Mouse (Mus musculus) frontal cortex, adult 2 months (tissue): Measurements from ENCODE around the gene Sytl2. TPM values are rescaled to one million over a fixed set of nuclear protein-coding genes. Genes with fewer than 3 reads are reported as not detected.

ENCODE experiments used
- DNase-seq, 2 experiments: peaks; one replicate each; pipeline ENCODE4 v3.0.0; 2022; ENCODE audit warnings: low spot score in 1 of 2; ENCODE audit errors: extremely low spot score in 1 of 2
- polyA plus RNA-seq: library from polyadenylated mRNA; depleted of rRNA; stranded (reverse); fragments of >200 nt; gene quantifications from 2 replicates; pipeline ENCODE4 v1.2.3, GENCODE M21; 2012; rRNA removed

Sytl2 gene
- 62.9 and 63.6 TPM in 2 replicates for polyA plus RNA-seq

DNA sequence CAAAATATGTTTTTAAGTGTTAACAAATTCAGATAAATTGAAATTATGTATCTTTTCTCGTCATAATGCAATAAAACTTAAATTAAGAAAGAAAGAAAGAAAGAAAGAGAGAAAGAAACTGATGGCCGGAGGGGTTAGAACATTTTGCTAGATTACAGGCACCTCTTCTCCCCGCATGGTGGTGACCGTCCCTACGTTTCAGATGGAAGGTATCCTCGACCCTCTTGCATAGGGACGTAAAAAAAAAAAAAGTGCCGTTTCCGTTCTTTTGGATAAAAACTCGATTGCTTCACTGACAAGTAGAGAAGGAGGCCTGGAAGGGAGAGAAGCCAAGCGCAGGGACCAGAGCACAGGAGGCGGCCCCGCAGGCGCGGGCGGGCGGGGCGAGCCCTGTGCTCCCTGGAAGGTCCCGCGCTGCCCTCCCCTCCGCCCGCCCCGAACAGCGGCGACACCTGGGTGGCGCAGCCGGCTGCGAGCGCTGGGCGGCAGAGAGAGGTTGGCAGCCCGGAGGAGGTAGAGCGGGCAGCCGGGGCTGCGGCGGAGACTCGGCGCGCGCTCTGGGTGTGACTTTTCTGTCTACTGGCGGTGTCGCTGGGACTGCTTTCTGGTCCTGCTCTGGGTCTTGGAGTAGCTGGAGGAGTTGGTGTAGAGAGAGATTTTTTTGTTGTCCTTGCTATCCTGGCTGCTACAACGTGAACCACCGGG is at the start of gene Sytl2:
Gene Sytl2 (plus strand): TSS at position 311 of the 705 bp plus-strand sequence.
- DNase-seq, result peak in 1 of 2 experiments; percentile 15

- DNase-seq, result peak in 1 of 2 experiments; percentile 26
Measured at GRCm38 (mm10) chr7:90252946-90253345, 49.1 kb upstream of the Sytl2 start.

DNA sequence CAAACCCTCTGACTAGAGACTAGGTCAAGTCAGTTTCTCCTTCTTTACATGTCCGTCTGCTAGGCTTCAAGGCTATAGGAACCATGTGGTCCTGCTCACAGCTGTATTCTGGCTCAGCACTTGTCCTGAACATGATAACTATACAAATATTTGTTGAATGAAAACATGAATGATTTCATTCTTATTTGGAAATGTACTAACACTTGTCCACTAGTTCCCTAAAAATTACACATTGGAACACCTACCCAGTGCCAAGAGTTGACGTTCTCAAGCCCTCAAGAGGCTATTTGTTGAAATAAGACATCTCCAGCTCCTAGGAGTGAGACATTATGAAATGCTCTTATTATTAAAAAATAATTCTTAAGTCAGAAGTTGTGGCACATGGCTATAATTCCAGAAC is 43.4 kb upstream of the Sytl2 start:
- DNase-seq, result no peak

GRCm38 (mm10) chr7:90259899-90260298 is 42.2 kb upstream of the Sytl2 start:
- no peak for DNase-seq

DNA sequence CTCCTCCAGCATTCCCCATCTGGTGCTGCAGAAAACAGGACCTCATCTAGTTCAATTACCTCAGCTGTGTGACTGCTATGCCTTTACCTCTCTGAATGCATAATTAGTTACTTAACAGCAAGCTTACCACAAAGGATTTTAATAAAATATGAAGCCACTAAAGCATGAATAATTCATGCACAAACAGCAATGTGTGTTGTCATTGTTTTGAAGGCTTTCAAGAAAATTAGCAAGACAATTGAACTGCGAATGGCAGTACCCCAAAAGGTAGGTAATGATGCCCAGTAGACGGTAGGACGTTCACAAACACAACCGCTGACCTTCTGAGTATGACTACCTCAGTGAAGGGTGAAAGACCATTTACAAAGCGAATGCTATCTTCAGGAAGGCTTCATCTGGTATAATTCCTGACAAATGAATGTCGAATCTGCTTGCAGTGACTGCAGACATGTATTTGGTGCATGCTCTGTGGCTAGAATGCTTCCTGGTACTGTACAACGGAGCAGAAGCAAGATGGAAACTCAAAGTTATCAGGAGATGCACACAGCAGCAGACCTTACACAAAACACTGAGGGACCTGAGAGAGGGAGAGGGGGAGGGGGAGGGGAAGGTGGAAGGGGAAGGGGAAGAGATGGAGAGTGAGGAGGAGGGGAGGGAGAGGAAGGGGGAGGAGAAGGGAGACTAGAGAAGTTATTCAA is 40.0 kb upstream of the Sytl2 start:
- no peak for DNase-seq

- DNase-seq, result peak; percentile 51 to 87
Measured at GRCm38 (mm10) chr7:90265289-90265970, 36.6 kb upstream of the Sytl2 start, which contains the start of gene Ccdc83. Gene Ccdc83, minus strand, starts transcription at chr7:90265777.

GRCm38 (mm10) chr7:90270141-90270540 is 31.9 kb upstream of the Sytl2 start:
- no peak for DNase-seq

DNA sequence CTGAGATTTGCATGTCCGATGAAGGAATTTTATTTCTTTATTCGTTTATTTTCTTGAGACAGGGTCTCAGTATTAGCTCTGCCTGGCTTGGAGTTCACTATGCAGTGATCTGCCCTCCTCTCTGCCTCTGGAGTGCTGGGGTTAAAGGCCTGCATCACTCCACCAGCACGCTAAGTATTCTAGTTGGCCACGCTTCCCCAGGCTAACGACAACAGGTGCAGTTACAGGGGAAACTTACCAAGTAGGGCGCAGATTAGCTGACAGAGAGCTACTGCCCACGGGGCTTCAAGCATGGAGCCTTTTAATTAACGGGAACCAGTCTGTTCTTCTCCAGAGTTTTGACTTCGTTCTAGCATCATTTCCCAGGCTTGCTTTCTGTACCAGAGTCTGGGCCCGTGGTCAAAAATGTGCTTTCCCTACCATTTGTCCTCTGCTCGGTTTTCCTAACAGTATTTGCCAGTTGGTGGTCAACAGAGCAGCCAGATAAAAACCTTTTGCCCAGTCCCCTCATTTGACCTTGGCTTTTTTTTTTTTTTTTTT is 27.4 kb upstream of the Sytl2 start:
- DNase-seq, result no peak

DNA sequence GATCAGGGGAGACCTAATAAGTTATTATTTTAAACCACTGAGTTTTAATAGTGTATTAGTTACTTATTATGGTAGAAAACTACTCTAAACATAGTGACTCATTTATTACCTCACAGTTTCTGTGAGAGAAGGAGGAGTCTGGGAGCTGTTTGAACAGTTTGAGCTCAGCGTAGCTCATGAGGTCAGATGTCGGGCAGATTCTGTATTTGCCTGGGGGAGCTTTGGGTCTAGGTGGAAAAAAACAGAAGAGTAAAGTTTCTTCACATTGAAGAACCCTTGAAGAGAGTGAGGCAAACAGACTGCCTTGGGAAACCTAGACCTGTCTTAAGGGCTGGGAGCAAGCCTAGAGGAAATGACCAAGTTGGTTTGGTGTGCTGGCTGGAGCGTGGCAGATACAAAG is 24.8 kb upstream of the Sytl2 start:
- no peak for DNase-seq

DNA sequence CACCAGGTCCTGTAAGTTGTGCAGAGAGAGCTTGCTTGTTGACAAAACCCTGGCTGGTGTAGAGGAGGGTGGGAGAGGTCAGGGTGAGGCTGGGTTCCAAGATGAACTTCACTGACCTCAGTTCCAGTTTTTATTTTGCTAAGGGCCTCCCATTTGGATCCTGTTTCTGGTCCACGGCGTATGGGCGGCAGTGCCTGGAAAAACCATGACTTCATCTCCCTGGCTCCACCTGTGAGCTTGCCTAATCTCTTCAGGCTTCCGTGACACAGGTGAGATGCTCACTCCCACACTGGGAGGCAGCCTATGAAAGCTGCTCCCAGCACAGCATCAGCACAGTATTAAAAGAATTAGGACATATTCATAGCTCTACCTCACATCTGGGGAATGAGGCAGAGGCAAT is 24.3 kb upstream of the Sytl2 start:
- DNase-seq, result no peak

DNA sequence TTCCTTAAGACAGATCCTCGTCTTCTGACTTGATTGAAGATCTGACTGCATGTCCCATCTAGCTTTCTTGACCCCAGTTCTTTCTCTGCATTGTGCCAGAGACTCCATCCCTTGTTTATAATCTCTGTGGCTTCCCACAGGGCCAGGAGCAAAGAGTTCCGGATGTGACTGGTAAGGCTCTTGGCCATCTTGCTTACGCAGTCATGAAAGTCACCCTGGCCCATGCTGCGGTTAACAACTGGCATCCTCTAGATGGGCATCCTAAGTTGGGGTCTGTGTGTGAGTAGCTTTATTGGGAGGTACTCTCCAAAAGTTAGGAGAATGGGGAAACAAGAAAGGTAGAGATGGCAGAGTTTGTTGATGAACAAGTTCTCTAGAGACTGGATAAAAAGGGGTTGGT is 22.9 kb upstream of the Sytl2 start:
- no peak for DNase-seq

DNA sequence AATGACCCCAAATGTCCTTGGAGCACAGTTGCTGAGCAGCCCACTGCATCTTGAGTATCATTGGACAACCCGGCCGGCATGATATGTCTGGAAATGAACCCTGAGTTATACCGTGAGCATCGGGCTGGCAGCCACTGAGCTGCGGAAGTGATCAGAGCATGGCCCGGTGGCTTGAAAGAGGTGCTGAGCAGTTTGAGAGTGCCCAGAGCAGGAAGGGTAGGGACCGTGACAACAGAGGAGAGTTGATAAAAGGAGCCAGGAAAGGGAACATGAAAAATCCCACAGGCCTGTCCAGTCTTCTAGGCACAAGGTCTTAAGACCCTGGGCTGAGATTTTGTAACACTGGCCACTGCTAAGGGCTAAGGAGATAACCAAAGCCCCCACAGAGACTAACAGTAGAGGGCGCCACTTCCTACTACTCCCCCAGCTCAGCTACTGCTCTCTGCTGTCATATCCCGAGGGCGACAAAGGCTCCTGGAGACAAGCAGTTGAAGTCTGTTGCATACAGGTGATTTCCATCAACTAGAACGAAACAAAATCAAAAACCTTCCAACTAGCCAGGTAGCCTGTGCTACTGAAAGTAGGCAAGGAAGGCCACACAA is 21.7 kb upstream of the Sytl2 start:
- peak in 1 of 2 experiments; percentile 54 for DNase-seq

DNA sequence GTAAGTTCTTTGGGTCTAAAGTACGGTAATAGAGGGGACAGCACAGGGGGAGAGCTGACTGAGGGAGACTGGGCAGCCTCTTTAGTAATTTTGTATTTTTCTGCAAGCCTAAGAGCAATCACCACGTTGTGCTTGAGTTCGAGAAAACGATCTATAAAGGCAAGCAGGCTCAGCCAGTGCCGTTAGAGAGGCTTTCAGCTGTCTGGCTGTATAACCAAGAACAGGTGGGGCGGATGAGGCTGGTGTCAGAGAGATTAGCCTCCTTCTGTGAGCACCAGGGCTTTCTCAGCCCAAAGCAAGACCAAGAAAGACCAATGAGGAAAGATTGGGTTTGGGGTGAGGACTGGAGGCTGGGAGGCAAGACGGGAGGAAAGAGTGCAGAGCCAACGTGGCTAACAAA is 21.2 kb upstream of the Sytl2 start:
- DNase-seq, result no peak

DNA sequence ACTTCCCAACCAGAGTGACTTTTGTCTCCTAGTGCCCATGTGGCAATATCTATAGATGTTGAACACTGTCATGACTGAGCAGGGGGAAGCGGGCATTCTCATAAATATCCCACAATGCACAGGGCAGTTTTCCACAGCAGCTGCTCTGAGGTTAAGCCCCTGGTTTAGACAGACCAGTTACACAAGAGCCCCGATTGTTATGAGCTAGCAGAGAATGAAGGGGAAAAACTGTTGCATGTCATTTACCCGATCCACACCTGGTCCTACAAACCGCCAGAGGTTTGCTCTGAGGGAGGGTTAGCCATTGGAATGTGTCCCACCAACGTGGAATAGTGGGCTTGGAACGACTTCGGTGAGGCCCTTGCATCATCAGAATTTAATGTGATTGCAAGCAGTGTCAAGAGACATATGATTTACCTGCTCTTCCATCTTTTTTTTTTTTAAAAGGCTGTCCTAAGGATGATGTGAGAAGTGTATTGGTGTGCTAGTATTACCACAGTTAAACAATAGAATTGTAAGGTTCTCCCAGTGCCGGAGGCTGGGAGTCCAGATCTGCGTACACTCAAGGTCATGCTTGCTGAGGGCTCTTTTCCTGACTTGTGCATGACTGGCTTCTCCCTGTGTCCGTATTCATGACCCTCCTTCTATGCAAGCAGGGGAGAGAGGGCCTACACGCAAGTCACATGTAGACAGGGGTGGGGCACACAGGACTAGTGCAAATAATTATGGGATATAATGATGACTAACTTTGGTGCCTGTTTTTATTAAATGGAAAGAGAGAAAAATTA is 20.1 kb upstream of the Sytl2 start:
- no peak for DNase-seq

GRCm38 (mm10) chr7:90282786-90283185 is 19.3 kb upstream of the Sytl2 start:
- no peak for DNase-seq

DNA sequence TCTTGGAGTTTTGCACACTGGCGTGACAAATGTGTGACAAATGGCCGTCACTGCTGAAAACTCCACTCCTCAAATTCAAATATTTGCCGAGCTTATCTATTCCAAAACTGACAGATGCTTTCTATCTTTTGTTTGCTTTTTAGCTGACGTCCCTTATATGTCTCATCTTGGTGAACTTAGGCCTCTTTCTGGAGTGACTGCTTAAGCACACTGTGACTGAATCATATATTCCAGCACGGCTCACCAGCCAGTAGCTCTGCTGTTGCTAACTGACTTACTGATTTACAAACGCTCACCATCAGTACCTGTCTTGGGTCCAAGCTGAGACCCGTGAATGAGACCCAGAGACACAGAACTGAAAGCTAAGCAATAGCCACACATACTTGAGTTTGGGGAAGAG is 17.3 kb upstream of the Sytl2 start:
- DNase-seq, result no peak

DNA sequence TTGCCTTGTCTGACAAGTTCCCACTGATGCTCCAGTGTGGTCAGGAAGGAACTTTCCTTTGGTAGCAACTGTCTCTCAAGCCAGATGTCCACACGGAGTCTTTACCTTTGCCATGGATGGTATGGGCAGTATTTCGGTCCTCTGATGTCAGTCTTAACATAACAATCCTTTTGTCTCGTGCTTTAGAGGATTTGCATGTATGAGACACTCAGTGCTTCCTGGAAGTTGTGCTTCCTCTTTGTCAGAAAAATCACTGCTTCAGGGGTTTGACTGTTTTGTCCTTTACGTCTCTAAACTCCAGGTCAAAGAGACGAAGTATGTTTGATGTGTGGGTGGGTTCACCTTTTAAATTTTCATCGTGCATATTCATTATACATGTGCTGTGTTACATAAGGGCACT is 10.2 kb upstream of the Sytl2 start:
- DNase-seq, result no peak

DNA sequence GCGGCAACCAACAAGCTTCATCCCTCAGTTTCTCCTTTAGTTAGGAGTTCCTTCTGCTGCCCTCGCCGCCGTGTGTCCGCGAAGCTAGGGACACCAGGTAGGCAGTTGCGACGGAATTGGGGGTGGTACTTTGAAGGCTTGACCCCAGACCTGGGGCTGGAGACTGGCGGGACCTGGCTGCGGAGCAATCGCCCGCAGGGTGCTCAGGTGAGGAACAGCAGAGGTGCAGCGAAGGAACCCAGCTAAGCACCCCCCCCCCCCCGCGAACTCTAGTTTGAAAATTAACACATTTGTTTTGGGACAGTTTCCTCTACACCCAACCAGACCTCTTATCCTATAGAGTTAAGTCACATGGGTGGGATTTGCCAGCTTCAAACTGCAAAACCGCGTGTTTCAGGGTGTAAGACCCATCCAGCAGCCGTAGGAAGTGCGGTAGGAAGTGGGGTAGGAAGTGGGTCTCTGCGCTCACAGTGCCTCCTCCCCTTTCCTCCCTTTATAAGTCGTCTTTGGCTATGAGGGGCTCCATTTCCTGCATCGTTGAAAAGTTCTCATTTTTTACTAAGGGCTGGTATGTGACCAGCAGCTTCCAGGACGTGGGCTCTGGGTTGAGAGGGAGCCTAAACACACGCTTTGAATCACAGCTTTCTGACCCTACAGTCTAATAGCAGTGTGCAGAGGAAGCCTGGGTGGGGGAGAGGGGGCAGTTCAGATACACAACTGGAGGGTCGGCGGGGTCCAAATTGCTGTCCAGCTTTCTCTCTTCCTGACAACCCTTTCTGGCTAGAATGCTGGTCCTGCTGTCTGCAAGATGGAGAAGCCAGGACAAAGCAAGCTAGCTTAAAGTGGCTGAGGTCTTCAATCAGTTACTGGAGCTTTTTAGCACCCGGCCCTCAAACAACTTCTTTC is 848 bp downstream of the Sytl2 start:
- no peak for DNase-seq

DNA sequence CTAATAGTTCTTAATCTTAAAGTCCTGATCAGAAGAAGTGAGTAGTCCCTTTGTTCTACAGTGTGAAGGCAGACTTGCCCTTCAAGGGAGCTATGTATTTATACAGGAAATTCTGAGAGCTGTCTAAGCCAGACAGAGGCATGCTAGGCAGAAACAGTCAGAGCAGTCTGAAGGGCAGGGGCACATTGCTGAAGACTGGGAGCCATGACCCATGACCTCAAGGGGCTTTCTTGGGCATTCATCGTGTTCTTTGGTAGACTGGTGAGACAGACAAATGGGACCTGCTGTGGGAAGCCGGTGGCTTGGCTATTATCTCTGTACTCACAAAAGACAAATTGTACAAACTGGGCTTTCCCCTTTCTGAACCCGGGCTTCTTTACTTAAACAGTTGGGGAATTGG is 4.0 kb downstream of the Sytl2 start:
- DNase-seq, result no peak
